Mouse (Mus musculus) small intestine, adult 2 months (tissue): ENCODE data around the gene Dnm1.
A peak's percentile ranks its signal among the peaks of the same experiment; 100 is the strongest.

Source experiments
- CTCF ChIP-seq: fragments of 200-500 bp; IDR thresholded peaks from 2 replicates; pipeline ENCODE4 v1.5.1; 2012; ENCODE audit warnings: low read depth, mild to moderate bottlenecking, control low read depth, inconsistent platforms, low read length, moderate library complexity, mixed read lengths; ENCODE audit not compliant: insufficient replicate concordance, insufficient read length; ENCODE audit errors: extremely low read depth
- POLR2A ChIP-seq: fragments of 200-500 bp; IDR thresholded peaks from 2 replicates; pipeline ENCODE4 v1.6.1; 2012; ENCODE audit warnings: low read depth, mild to moderate bottlenecking, control low read depth, inconsistent platforms, low read length, moderate library complexity

DNA sequence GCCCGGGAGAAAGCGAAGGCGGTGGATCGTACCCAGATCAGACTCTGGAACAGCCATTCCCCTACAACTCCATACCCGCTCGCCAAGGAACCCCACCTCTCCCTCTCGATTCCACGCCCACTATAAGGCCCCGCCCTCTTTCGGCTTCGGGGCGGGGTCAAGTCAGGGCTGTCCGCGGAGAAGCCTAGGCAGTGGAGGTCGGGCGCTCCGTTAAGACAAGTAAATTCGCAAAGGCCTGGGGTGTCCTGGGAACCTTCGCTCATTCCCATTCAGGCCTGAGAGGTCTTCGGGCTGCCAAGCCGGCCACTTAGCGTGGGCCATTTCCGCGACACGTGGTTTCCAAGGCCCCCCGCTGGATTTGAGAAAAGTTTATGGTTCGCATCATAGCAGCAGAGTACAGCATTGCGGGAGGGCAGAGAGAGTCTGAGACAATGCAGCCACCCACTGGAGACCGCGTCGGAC lies 42.4 kb upstream of the Dnm1 start, which contains the start of gene Ptges2:
- TF ChIP-seq CTCF (0 out of 2 replicates have a peak, but pooled peaks have one; percentile 14), POLR2A (peak; percentile 48; the same call in 1 of the 2 replicates)
